Mouse (Mus musculus): ENCODE results near the gene Vmn1r40. TPM values are rescaled to one million over a fixed set of nuclear protein-coding genes. Genes with fewer than 3 reads are reported as not detected.

Gene Vmn1r40
- polyA plus RNA-seq, 1 experiment from 2014 or later, result not detected

GRCm38 (mm10) chr6:89665667-89666066, 41.7 kb upstream of the Vmn1r40 start:
- WGBS, result 68% methylated on average over 7 of the region's 7 CpGs
- Histone ChIP-seq H3K9ac (ENCODE audit: low read length) (no peak overlapping the region), H3K27me3 (ENCODE audit: control insufficient read depth, insufficient read depth, low read length) (no peaks in the 10 kb centered on the region), H3K4me3 (ENCODE audit: control insufficient read depth in 1 of 2, insufficient read depth in 1 of 2, low read depth in 1 of 2, low read length in 2 of 2) (no peak overlapping the region), H3K9me3 (ENCODE audit: control insufficient read depth, low read length) (no peaks in the 10 kb centered on the region), H3K27ac (replicated peaks in 1 of 2; ENCODE audit: control insufficient read depth in 1 of 2, insufficient read depth in 1 of 2, low read depth in 2 of 2, low read length in 2 of 2) (no peak overlapping the region), H3K4me2 (ENCODE audit: low read length) (no peak overlapping the region), H3K36me3 (ENCODE audit: control insufficient read depth, insufficient read depth, low read length) (peaks cover 16% of the 10 kb centered on the region; the same call in 1 of the 2 replicates), H3K4me1 (ENCODE audit: control insufficient read depth in 2 of 2, insufficient read depth in 2 of 2, low read length in 2 of 2) (peaks cover 7 to 10% of the 10 kb centered on the region in 2 experiments; a peak in 3 of 4 replicates)
- ATAC-seq (ENCODE audit: insufficient number of reproducible peaks, insufficient read depth, low FRiP score, low read depth), result no peak

GRCm38 (mm10) chr6:89666976-89667375, 40.4 kb upstream of the Vmn1r40 start:
- no peaks in the 10 kb centered on the region for H3K9me3 ChIP-seq (ENCODE audit: control insufficient read depth, low read length)
- no peak overlapping the region for H3K9ac ChIP-seq (ENCODE audit: low read length)
- no peak overlapping the region for H3K4me2 ChIP-seq (ENCODE audit: low read length)
- 59% methylated on average over 3 of the region's 3 CpGs for WGBS
- no peak overlapping the region for H3K27ac ChIP-seq (replicated peaks in 1 of 2; ENCODE audit: control insufficient read depth in 1 of 2, insufficient read depth in 1 of 2, low read depth in 2 of 2, low read length in 2 of 2)
- no peak for ATAC-seq (ENCODE audit: insufficient number of reproducible peaks, insufficient read depth, low FRiP score, low read depth)
- H3K27me3 ChIP-seq (ENCODE audit: control insufficient read depth, insufficient read depth, low read length), result no peaks in the 10 kb centered on the region
- peaks cover 6 to 9% of the 10 kb centered on the region in 2 experiments; a peak in 2 of 4 replicates for H3K4me1 ChIP-seq (ENCODE audit: control insufficient read depth in 2 of 2, insufficient read depth in 2 of 2, low read length in 2 of 2)
- H3K36me3 ChIP-seq (ENCODE audit: control insufficient read depth, insufficient read depth, low read length), result peaks cover 16% of the 10 kb centered on the region; the same call in 1 of the 2 replicates
- no peak overlapping the region for H3K4me3 ChIP-seq (ENCODE audit: control insufficient read depth in 1 of 2, insufficient read depth in 1 of 2, low read depth in 1 of 2, low read length in 2 of 2)

GRCm38 (mm10) chr6:89669556-89669955, 37.8 kb upstream of the Vmn1r40 start:
- no peak overlapping the region for H3K9ac ChIP-seq (ENCODE audit: low read length)
- no peaks in the 10 kb centered on the region for H3K9me3 ChIP-seq (ENCODE audit: control insufficient read depth, low read length)
- no peak overlapping the region for H3K4me2 ChIP-seq (ENCODE audit: low read length)
- peaks cover 14% of the 10 kb centered on the region for H3K36me3 ChIP-seq (ENCODE audit: control insufficient read depth, insufficient read depth, low read length)
- no peaks in the 10 kb centered on the region for H3K27me3 ChIP-seq (ENCODE audit: control insufficient read depth, insufficient read depth, low read length)
- H3K4me3 ChIP-seq (ENCODE audit: control insufficient read depth in 1 of 2, insufficient read depth in 1 of 2, low read depth in 1 of 2, low read length in 2 of 2), result no peak overlapping the region
- no peak overlapping the region for H3K27ac ChIP-seq (replicated peaks in 1 of 2; ENCODE audit: control insufficient read depth in 1 of 2, insufficient read depth in 1 of 2, low read depth in 2 of 2, low read length in 2 of 2)
- 92% methylated on average over 6 of the region's 6 CpGs for WGBS
- ATAC-seq (ENCODE audit: insufficient number of reproducible peaks, insufficient read depth, low FRiP score, low read depth), result no peak
- H3K4me1 ChIP-seq (ENCODE audit: control insufficient read depth in 2 of 2, insufficient read depth in 2 of 2, low read length in 2 of 2), result peaks cover 6 to 9% of the 10 kb centered on the region in 2 experiments; a peak in 2 of 4 replicates

- no peak overlapping the region for H3K27ac ChIP-seq (replicated peaks in 1 of 2; ENCODE audit: control insufficient read depth in 1 of 2, insufficient read depth in 1 of 2, low read depth in 2 of 2, low read length in 2 of 2)
- WGBS, result 78% methylated on average over 6 of the region's 6 CpGs
These were observed 35.9 kb upstream of the Vmn1r40 start for GRCm38 (mm10) chr6:89671431-89671830.

GRCm38 (mm10) chr6:89672641-89673040, 34.7 kb upstream of the Vmn1r40 start:
- no peak overlapping the region for H3K4me2 ChIP-seq (ENCODE audit: low read length)
- 0 out of 2 replicates have a peak, but pooled peaks cover 3% of the 10 kb centered on the region for H3K9me3 ChIP-seq (ENCODE audit: control insufficient read depth, low read length)
- H3K36me3 ChIP-seq (ENCODE audit: control insufficient read depth, insufficient read depth, low read length), result peaks cover 20% of the 10 kb centered on the region
- H3K4me3 ChIP-seq (ENCODE audit: control insufficient read depth in 1 of 2, insufficient read depth in 1 of 2, low read depth in 1 of 2, low read length in 2 of 2), result no peak overlapping the region
- H3K9ac ChIP-seq (ENCODE audit: low read length), result no peak overlapping the region
- no peaks in the 10 kb centered on the region for H3K4me1 ChIP-seq (ENCODE audit: control insufficient read depth in 2 of 2, insufficient read depth in 2 of 2, low read length in 2 of 2)
- no peak for ATAC-seq (ENCODE audit: insufficient number of reproducible peaks, insufficient read depth, low FRiP score, low read depth)
- H3K27ac ChIP-seq (replicated peaks in 1 of 2; ENCODE audit: control insufficient read depth in 1 of 2, insufficient read depth in 1 of 2, low read depth in 2 of 2, low read length in 2 of 2), result no peak overlapping the region
- 81% methylated on average over 7 of the region's 7 CpGs for WGBS
- H3K27me3 ChIP-seq (ENCODE audit: control insufficient read depth, insufficient read depth, low read length), result no peaks in the 10 kb centered on the region

More at GRCm38 (mm10) chr6:89671431-89671830, 35.9 kb upstream of the Vmn1r40 start:
- Histone ChIP-seq H3K9ac (ENCODE audit: low read length) (no peak overlapping the region), H3K4me3 (ENCODE audit: control insufficient read depth in 1 of 2, insufficient read depth in 1 of 2, low read depth in 1 of 2, low read length in 2 of 2) (no peak overlapping the region), H3K9me3 (ENCODE audit: control insufficient read depth, low read length) (0 out of 2 replicates have a peak, but pooled peaks cover 3% of the 10 kb centered on the region), H3K36me3 (ENCODE audit: control insufficient read depth, insufficient read depth, low read length) (peaks cover 20% of the 10 kb centered on the region), H3K4me2 (ENCODE audit: low read length) (no peak overlapping the region), H3K27me3 (ENCODE audit: control insufficient read depth, insufficient read depth, low read length) (no peaks in the 10 kb centered on the region), H3K4me1 (ENCODE audit: control insufficient read depth in 2 of 2, insufficient read depth in 2 of 2, low read length in 2 of 2) (peaks cover 0 to 6% of the 10 kb centered on the region in 2 experiments; a peak in 2 of 4 replicates)
- no peak for ATAC-seq (ENCODE audit: insufficient number of reproducible peaks, insufficient read depth, low FRiP score, low read depth)

GRCm38 (mm10) chr6:89673135-89673780, 34.1 kb upstream of the Vmn1r40 start:
- Histone ChIP-seq H3K4me3 (ENCODE audit: control insufficient read depth in 1 of 2, insufficient read depth in 1 of 2, low read depth in 1 of 2, low read length in 2 of 2) (no peak overlapping the region), H3K9ac (ENCODE audit: low read length) (no peak overlapping the region), H3K9me3 (ENCODE audit: control insufficient read depth, low read length) (0 out of 2 replicates have a peak, but pooled peaks cover 3% of the 10 kb centered on the region), H3K36me3 (ENCODE audit: control insufficient read depth, insufficient read depth, low read length) (peaks cover 20% of the 10 kb centered on the region), H3K27me3 (ENCODE audit: control insufficient read depth, insufficient read depth, low read length) (no peaks in the 10 kb centered on the region), H3K4me1 (ENCODE audit: control insufficient read depth in 2 of 2, insufficient read depth in 2 of 2, low read length in 2 of 2) (no peaks in the 10 kb centered on the region), H3K4me2 (ENCODE audit: low read length) (no peak overlapping the region), H3K27ac (replicated peaks in 1 of 2; ENCODE audit: control insufficient read depth in 1 of 2, insufficient read depth in 1 of 2, low read depth in 2 of 2, low read length in 2 of 2) (no peak overlapping the region)
- WGBS, result 83% methylated on average over 11 of the region's 11 CpGs
- no peak for ATAC-seq (ENCODE audit: insufficient number of reproducible peaks, insufficient read depth, low FRiP score, low read depth)

- H3K36me3 ChIP-seq (ENCODE audit: control insufficient read depth, insufficient read depth, low read length), result peaks cover 13% of the 10 kb centered on the region; the same call in 1 of the 2 replicates
- no peaks in the 10 kb centered on the region for H3K27me3 ChIP-seq (ENCODE audit: control insufficient read depth, insufficient read depth, low read length)
- no peak for ATAC-seq (ENCODE audit: insufficient number of reproducible peaks, insufficient read depth, low FRiP score, low read depth)
- H3K9me3 ChIP-seq (ENCODE audit: control insufficient read depth, low read length), result 0 out of 2 replicates have a peak, but pooled peaks cover 3% of the 10 kb centered on the region
- WGBS, result 69% methylated on average over 4 of the region's 4 CpGs
- H3K4me2 ChIP-seq (ENCODE audit: low read length), result no peak overlapping the region
- H3K9ac ChIP-seq (ENCODE audit: low read length), result no peak overlapping the region
- H3K4me3 ChIP-seq (ENCODE audit: control insufficient read depth in 1 of 2, insufficient read depth in 1 of 2, low read depth in 1 of 2, low read length in 2 of 2), result no peak overlapping the region
- H3K4me1 ChIP-seq (ENCODE audit: control insufficient read depth in 2 of 2, insufficient read depth in 2 of 2, low read length in 2 of 2), result no peaks in the 10 kb centered on the region
- H3K27ac ChIP-seq (replicated peaks in 1 of 2; ENCODE audit: control insufficient read depth in 1 of 2, insufficient read depth in 1 of 2, low read depth in 2 of 2, low read length in 2 of 2), result no peak overlapping the region
These were observed 28.8 kb upstream of the Vmn1r40 start for GRCm38 (mm10) chr6:89678522-89678921.

Measured in heart, embryonic 14.5 days (tissue).